Mouse (Mus musculus) intestine, postnatal 0 days (tissue): Measurements from ENCODE around the gene Ppat. TPM values are rescaled to one million over a fixed set of nuclear protein-coding genes. Genes with fewer than 3 reads are reported as not detected.

Experiments used
- ATAC-seq: fragments of 200-750 bp; cut with Nextera tagmentation; 2 replicates; pipeline ENCODE4 v1.8.0; 2017; ENCODE audit warnings: mild to moderate bottlenecking, moderate TSS enrichment, moderate library complexity
- H3K27ac ChIP-seq: fragments of 300-500 bp; sonication (generic); 2 replicates; pipeline ENCODE4 v1.5.1; 2014; ENCODE audit warnings: mild to moderate bottlenecking, low read depth, low read length, moderate library complexity
- H3K27me3 ChIP-seq: fragments of 300-500 bp; sonication (generic); replicated peaks from 2 replicates; pipeline ENCODE4 v1.6.1; 2014; ENCODE audit warnings: low read length, mixed read lengths; ENCODE audit not compliant: control insufficient read depth, insufficient read depth
- H3K36me3 ChIP-seq: fragments of 300-500 bp; sonication (generic); 2 replicates; pipeline ENCODE4 v1.6.1; 2014; ENCODE audit warnings: mild to moderate bottlenecking, moderate library complexity; ENCODE audit not compliant: control insufficient read depth, insufficient read depth
- H3K4me1 ChIP-seq: fragments of 300-500 bp; sonication (generic); replicated peaks from 2 replicates; pipeline ENCODE4 v1.6.1; 2014; ENCODE audit warnings: antibody characterized with exemption, low read length, mixed read lengths; ENCODE audit not compliant: control insufficient read depth, insufficient read depth
- H3K4me2 ChIP-seq: fragments of 300-500 bp; sonication (generic); replicated peaks from 2 replicates; pipeline ENCODE4 v1.6.1; 2014; ENCODE audit warnings: low read depth, mild to moderate bottlenecking, moderate library complexity
- H3K4me3 ChIP-seq: fragments of 300-500 bp; sonication (generic); 2 replicates; pipeline ENCODE4 v1.5.1; 2014; ENCODE audit warnings: low read depth, low read length
- H3K9ac ChIP-seq: fragments of 300-500 bp; sonication (generic); 2 replicates; pipeline ENCODE4 v1.6.1; 2014; ENCODE audit warnings: mild to moderate bottlenecking, low read depth, low read length
- H3K9me3 ChIP-seq: fragments of 300-500 bp; sonication (generic); 2 replicates; pipeline ENCODE4 v1.6.1; 2016; ENCODE audit warnings: mixed run types; ENCODE audit not compliant: control insufficient read depth
- CTCF ChIP-seq: sonication (generic); IDR thresholded peaks from 2 replicates; pipeline ENCODE4 v1.5.1; 2016; ENCODE audit warnings: low read depth, mild to moderate bottlenecking, control low read depth, antibody characterized with exemption, moderate library complexity
- WGBS: fragments of 180-500 bp; shearing (Covaris S2); extraction: QIAGEN DNeasy Blood & Tissue Kit; methylation state at CpG from one replicate; pipeline ENCODE4 v1.1.7; 2014; 5-methylcytosine and 5-hydroxymethylcytosine counted together
- polyA plus RNA-seq: library from polyadenylated mRNA; unstranded; fragments of >200 nt; fragmentation: Nextera tagmentation; extraction: Ambion mirVana; gene quantifications from 2 replicates; pipeline ENCODE4 v1.2.1, GENCODE M21; 2015

Gene Ppat
- polyA plus RNA-seq, 1 experiment from 2014 or later: 6.5 TPM

- no peak for TF ChIP-seq CTCF
- H3K4me1 ChIP-seq: no peaks in the 10 kb centered on the region
- no peak overlapping the region for H3K9ac ChIP-seq
- no peak overlapping the region for H3K27ac ChIP-seq
- H3K4me3 ChIP-seq: no peak overlapping the region
- WGBS: 54% methylated on average over 5 of the region's 5 CpGs
- peaks cover 59% of the 10 kb centered on the region for H3K36me3 ChIP-seq
- no peaks in the 10 kb centered on the region for H3K27me3 ChIP-seq
- ATAC-seq: no peak
- H3K4me2 ChIP-seq: no peak overlapping the region
- H3K9me3 ChIP-seq: no peaks in the 10 kb centered on the region
These were observed 8.2 kb upstream of the Ppat start for GRCm38 (mm10) chr5:76959587-76959986.

- peak; percentile 49 for TF ChIP-seq CTCF
- Histone ChIP-seq H3K36me3 (peaks cover 45% of the 10 kb centered on the region), H3K9me3 (no peaks in the 10 kb centered on the region), H3K4me1 (no peaks in the 10 kb centered on the region), H3K4me2 (no peak overlapping the region), H3K27ac (no peak overlapping the region), H3K4me3 (no peak overlapping the region), H3K27me3 (no peaks in the 10 kb centered on the region), H3K9ac (no peak overlapping the region)
- no peak for ATAC-seq
- WGBS: 94% methylated on average over 1 of the region's 1 CpGs
These were observed 6.6 kb upstream of the Ppat start for GRCm38 (mm10) chr5:76957954-76958353.

GRCm38 (mm10) chr5:76955474-76955873, 4.1 kb upstream of the Ppat start:
- Histone ChIP-seq H3K36me3 (peaks cover 28% of the 10 kb centered on the region), H3K9me3 (no peaks in the 10 kb centered on the region), H3K4me3 (no peak overlapping the region), H3K4me2 (no peak overlapping the region), H3K27ac (no peak overlapping the region), H3K27me3 (no peaks in the 10 kb centered on the region), H3K9ac (no peak overlapping the region), H3K4me1 (no peaks in the 10 kb centered on the region)
- no peak for TF ChIP-seq CTCF
- 41% methylated on average over 4 of the region's 4 CpGs for WGBS
- ATAC-seq: no peak

GRCm38 (mm10) chr5:76954271-76954900, 3.0 kb upstream of the Ppat start:
- peaks cover 23% of the 10 kb centered on the region for H3K36me3 ChIP-seq
- WGBS: 54% methylated on average over 6 of the region's 6 CpGs
- no peaks in the 10 kb centered on the region for H3K9me3 ChIP-seq
- H3K4me1 ChIP-seq: no peaks in the 10 kb centered on the region
- ATAC-seq: no peak
- H3K9ac ChIP-seq: no peak overlapping the region
- H3K4me3 ChIP-seq: no peak overlapping the region
- no peak overlapping the region for H3K4me2 ChIP-seq
- no peaks in the 10 kb centered on the region for H3K27me3 ChIP-seq
- no peak for TF ChIP-seq CTCF
- no peak overlapping the region for H3K27ac ChIP-seq

- no peak overlapping the region for H3K4me3 ChIP-seq
- TF ChIP-seq CTCF: no peak
- H3K36me3 ChIP-seq: peaks cover 19% of the 10 kb centered on the region
- no peak overlapping the region for H3K9ac ChIP-seq
- no peak overlapping the region for H3K27ac ChIP-seq
- H3K4me2 ChIP-seq: no peak overlapping the region
- no peak for ATAC-seq
- 45% methylated on average over 3 of the region's 3 CpGs for WGBS
- H3K9me3 ChIP-seq: no peaks in the 10 kb centered on the region
- H3K4me1 ChIP-seq: no peaks in the 10 kb centered on the region
- H3K27me3 ChIP-seq: no peaks in the 10 kb centered on the region
These were observed 2.4 kb upstream of the Ppat start for GRCm38 (mm10) chr5:76953794-76954193.

GRCm38 (mm10) chr5:76952112-76953040, 998 bp upstream of the Ppat start:
- 10% methylated on average over 7 of the region's 7 CpGs for WGBS
- ATAC-seq: no peak
- H3K36me3 ChIP-seq: peaks cover 5% of the 10 kb centered on the region; the same call in 1 of the 2 replicates

More at GRCm38 (mm10) chr5:76952112-76953040, 998 bp upstream of the Ppat start:
- H3K9ac ChIP-seq: peak overlapping the region; percentile 59
- peak overlapping the region; percentile 90 for H3K4me2 ChIP-seq
- no peak for TF ChIP-seq CTCF
- H3K4me1 ChIP-seq: no peaks in the 10 kb centered on the region
- H3K9me3 ChIP-seq: no peaks in the 10 kb centered on the region
- H3K4me3 ChIP-seq: peak overlapping the region; percentile 73
- peak overlapping the region; percentile 71 for H3K27ac ChIP-seq
- no peaks in the 10 kb centered on the region for H3K27me3 ChIP-seq
